Mouse (Mus musculus): Measurements from ENCODE around the gene Lrcol1.

GRCm38 (mm10) chr5:110347006-110347405, 2.5 kb downstream of the Lrcol1 start:
- TF ChIP-seq CTCF (conservative IDR thresholded peaks at IDR 0.05; ENCODE audit: low read length), result no peak
- no peak for TF ChIP-seq POU5F1 (IDR thresholded peaks at IDR 0.05; ENCODE audit: borderline replicate concordance, low read length)
- TF ChIP-seq NANOG (IDR thresholded peaks at IDR 0.05; ENCODE audit: borderline replicate concordance, low read length), result no peak
